Mouse (Mus musculus) heart, embryonic 15.5 days (tissue): ENCODE results near the gene Tenm3. TPM values are rescaled to one million over a fixed set of nuclear protein-coding genes. Genes with fewer than 3 reads are reported as not detected.

Experiments
- ATAC-seq: fragments of 200-750 bp; cut with Nextera tagmentation; replicated peaks from 2 replicates; pipeline ENCODE4 v1.8.0; 2017; ENCODE audit warnings: low read depth, moderate TSS enrichment; ENCODE audit not compliant: insufficient number of reproducible peaks, insufficient read depth, low FRiP score
- H3K27ac ChIP-seq: fragments of 300-500 bp; sonication (generic); 2 replicates; pipeline ENCODE4 v1.5.1; 2015; ENCODE audit warnings: mild to moderate bottlenecking, inconsistent platforms
- H3K27me3 ChIP-seq: fragments of 300-500 bp; sonication (generic); 2 replicates; pipeline ENCODE4 v1.6.1; 2015; ENCODE audit warnings: inconsistent platforms
- H3K36me3 ChIP-seq: fragments of 300-500 bp; sonication (generic); 2 replicates; pipeline ENCODE4 v1.6.1; 2015; ENCODE audit warnings: mild to moderate bottlenecking, inconsistent platforms
- H3K4me1 ChIP-seq: fragments of 300-500 bp; sonication (generic); replicated peaks from 2 replicates; pipeline ENCODE4 v1.6.1; 2015; ENCODE audit warnings: inconsistent platforms
- H3K4me2 ChIP-seq: fragments of 300-500 bp; sonication (generic); 2 replicates; pipeline ENCODE4 v1.6.1; 2015; ENCODE audit warnings: inconsistent platforms, mild to moderate bottlenecking, moderate library complexity
- H3K4me3 ChIP-seq: fragments of 300-500 bp; sonication (generic); 2 replicates; pipeline ENCODE4 v1.5.1; 2015; ENCODE audit warnings: mild to moderate bottlenecking, inconsistent platforms
- H3K9ac ChIP-seq: fragments of 300-500 bp; sonication (generic); 2 replicates; pipeline ENCODE4 v1.6.1; 2015; ENCODE audit warnings: mild to moderate bottlenecking, inconsistent platforms
- H3K9me3 ChIP-seq: fragments of 300-500 bp; sonication (generic); replicated peaks from 2 replicates; pipeline ENCODE4 v1.6.1; 2016; ENCODE audit warnings: inconsistent platforms
- WGBS: fragments of 180-500 bp; shearing (Covaris S2); methylation state at CpG from one replicate; pipeline ENCODE4 v1.1.7; 2015; ENCODE audit warnings: mixed read lengths; 5-methylcytosine and 5-hydroxymethylcytosine counted together
- polyA plus RNA-seq: library from polyadenylated mRNA; unstranded; fragments of >200 nt; fragmentation: Nextera tagmentation; extraction: Ambion mirVana; gene quantifications from 2 replicates; pipeline ENCODE4 v1.2.1, GENCODE M21; 2015

The Tenm3 gene
- polyA plus RNA-seq, 1 experiment from 2014 or later, result 5.0 TPM

- Histone ChIP-seq H3K27me3 (peaks cover 4% of the 10 kb centered on the region; the same call in 1 of the 2 replicates), H3K9me3 (no peaks in the 10 kb centered on the region), H3K9ac (no peak overlapping the region), H3K27ac (no peak overlapping the region), H3K4me3 (peak overlapping the region; percentile 2; the same call in 1 of the 2 replicates), H3K4me2 (peak overlapping the region; percentile 36; the same call in 1 of the 2 replicates), H3K36me3 (no peaks in the 10 kb centered on the region), H3K4me1 (no peaks in the 10 kb centered on the region)
- ATAC-seq, result no peak
- WGBS, result 62% methylated on average over 23 of the region's 23 CpGs
Measured at GRCm38 (mm10) chr8:48740147-48740881, 103.4 kb downstream of the Tenm3 start.

DNA sequence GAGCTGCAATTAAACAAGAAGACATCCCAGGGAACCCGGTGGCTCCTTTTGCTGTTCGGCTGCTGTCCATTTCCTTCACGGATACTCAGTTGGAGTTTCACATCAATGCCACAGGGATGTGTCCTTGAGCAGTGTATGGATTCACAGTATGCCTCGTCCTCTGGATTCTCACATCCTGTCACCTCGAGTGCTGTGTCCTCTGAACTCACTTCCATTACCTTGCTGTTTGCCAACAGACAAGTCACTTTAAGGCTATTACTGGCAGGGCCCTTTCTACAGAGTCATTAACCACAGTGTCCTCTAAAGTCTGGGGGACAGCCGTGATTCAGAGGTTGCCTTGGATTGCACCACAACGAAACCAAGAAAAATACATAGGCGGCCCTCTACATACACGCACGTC lies 110.0 kb downstream of the Tenm3 start:
- Histone ChIP-seq H3K4me1 (no peaks in the 10 kb centered on the region), H3K4me2 (no peak overlapping the region), H3K36me3 (no peaks in the 10 kb centered on the region), H3K27me3 (peaks cover 4% of the 10 kb centered on the region; the same call in 1 of the 2 replicates), H3K27ac (no peak overlapping the region), H3K4me3 (no peak overlapping the region), H3K9ac (no peak overlapping the region), H3K9me3 (no peaks in the 10 kb centered on the region)
- no peak for ATAC-seq
- WGBS, result 71% methylated on average over 10 of the region's 10 CpGs

DNA sequence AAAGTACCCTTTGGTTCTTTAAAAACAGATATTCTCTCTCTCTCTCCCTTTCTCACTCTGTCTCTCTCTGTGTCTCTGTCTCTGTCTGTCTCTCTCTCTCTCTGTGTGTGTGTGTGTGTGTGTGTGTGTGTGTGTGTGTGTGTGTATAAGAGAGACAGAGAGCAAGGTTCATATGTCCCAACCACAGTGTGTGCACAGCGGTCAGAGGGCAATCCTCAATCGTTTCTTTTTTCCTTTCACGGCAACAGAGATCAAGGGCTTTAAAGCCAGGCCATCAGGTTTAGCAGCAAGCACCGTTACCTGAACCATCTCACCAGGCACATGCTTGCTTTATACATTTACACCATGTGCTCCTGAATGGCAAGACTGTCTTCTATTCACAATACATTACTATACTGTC lies 110.7 kb downstream of the Tenm3 start:
- Histone ChIP-seq H3K4me3 (no peak overlapping the region), H3K9me3 (no peaks in the 10 kb centered on the region), H3K27me3 (peaks cover 4% of the 10 kb centered on the region; the same call in 1 of the 2 replicates), H3K4me1 (no peaks in the 10 kb centered on the region), H3K9ac (no peak overlapping the region), H3K4me2 (no peak overlapping the region), H3K36me3 (no peaks in the 10 kb centered on the region), H3K27ac (no peak overlapping the region)
- ATAC-seq, result no peak
- WGBS, result 84% methylated on average over 4 of the region's 4 CpGs

DNA sequence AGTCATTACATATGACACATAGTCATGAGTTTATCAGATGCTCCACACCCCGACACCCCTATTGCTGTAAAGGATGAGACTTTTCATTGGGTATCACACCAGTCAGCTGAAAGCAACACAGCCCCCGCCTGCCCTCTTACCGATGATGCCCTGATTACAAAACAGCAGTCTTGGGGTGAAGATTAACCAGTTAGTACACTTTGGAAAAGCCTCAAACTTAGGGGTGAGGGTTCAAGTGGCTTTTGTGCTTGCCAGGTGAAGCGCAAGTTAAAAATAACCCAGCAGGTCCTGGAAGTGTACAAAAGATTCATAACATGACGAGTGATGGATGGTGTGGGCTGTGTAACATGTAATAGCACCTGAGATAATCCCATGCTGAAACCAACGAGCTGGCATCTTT lies 113.0 kb downstream of the Tenm3 start:
- H3K4me3 ChIP-seq, result no peak overlapping the region
- H3K9me3 ChIP-seq, result no peaks in the 10 kb centered on the region
- no peak overlapping the region for H3K4me2 ChIP-seq
- no peaks in the 10 kb centered on the region for H3K4me1 ChIP-seq
- no peaks in the 10 kb centered on the region for H3K36me3 ChIP-seq
- no peak overlapping the region for H3K9ac ChIP-seq
- WGBS, result 64% methylated on average over 6 of the region's 6 CpGs
- no peak overlapping the region for H3K27ac ChIP-seq
- ATAC-seq, result no peak
- H3K27me3 ChIP-seq, result no peaks in the 10 kb centered on the region

DNA sequence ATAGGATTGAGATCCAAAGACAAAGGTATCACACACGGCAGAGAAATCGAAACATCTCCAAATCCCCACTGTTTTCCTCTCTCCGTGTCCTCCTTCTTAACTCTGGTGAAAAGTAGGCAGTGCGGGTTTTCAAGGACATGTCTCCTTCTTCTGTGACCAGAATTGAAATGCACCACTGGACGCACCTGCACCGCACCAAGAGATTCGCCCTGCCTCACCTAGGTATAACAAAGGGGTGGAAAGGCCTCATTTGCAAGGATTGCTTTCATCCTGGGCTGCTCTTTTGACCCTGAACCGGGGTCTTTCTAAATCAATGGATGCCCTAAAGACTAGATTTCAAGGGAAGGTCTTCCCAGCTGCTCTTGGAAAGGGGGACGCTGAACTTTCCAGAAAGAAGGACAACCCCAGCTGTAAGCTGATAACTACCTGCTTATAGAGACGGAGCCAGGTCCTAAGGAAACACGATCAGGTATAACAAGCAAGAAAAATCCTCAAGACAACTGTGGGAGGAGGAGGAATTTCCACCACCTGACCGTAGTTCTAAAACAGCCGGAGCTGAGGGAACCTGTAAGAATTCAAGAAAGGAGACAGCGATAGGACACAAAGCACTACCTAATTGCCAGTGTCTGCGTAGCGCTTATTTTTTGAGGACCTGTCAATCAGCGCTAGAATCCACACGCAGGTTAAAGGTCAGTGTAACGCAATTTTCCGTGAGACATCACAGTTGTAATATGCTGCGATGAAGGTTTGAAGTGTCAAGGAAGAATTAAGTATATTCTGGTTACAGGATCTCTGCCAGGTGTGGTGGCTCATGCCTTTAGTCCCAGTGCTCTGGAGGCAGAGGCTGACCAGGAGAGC lies 114.7 kb downstream of the Tenm3 start:
- ATAC-seq, result no peak
- Histone ChIP-seq H3K27me3 (no peaks in the 10 kb centered on the region), H3K9ac (no peak overlapping the region), H3K9me3 (no peaks in the 10 kb centered on the region), H3K27ac (no peak overlapping the region), H3K4me1 (no peaks in the 10 kb centered on the region), H3K4me3 (no peak overlapping the region), H3K4me2 (no peak overlapping the region), H3K36me3 (no peaks in the 10 kb centered on the region)
- WGBS, result 87% methylated on average over 21 of the region's 21 CpGs

DNA sequence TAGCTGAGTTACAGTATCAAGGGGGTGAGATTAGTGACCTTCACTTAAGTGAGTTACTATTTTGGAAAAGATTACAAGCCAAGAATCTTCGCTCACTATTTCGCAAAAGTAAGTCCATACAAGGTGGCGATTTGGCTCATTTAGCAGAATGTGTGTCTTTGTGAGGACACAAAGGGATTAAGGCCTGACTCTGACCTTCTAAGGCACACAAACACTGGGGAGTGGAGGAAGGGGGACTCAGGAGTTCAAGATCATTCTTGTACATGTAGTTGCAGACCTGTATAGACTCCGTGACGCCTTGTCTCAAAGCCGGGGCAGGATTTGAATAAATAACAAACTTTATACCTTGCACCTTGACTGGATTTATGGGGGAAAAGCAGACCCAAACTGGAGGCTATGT lies 115.7 kb downstream of the Tenm3 start:
- Histone ChIP-seq H3K9ac (no peak overlapping the region), H3K36me3 (no peaks in the 10 kb centered on the region), H3K4me2 (no peak overlapping the region), H3K9me3 (no peaks in the 10 kb centered on the region), H3K27ac (no peak overlapping the region), H3K4me1 (no peaks in the 10 kb centered on the region), H3K27me3 (no peaks in the 10 kb centered on the region), H3K4me3 (no peak overlapping the region)
- 90% methylated on average over 6 of the region's 6 CpGs for WGBS
- ATAC-seq, result no peak

GRCm38 (mm10) chr8:48722744-48723143 lies 121.0 kb downstream of the Tenm3 start:
- 64% methylated on average over 14 of the region's 14 CpGs for WGBS
- H3K9ac ChIP-seq, result no peak overlapping the region
- no peaks in the 10 kb centered on the region for H3K9me3 ChIP-seq
- H3K4me3 ChIP-seq, result no peak overlapping the region
- no peak overlapping the region for H3K27ac ChIP-seq
- no peak for ATAC-seq
- H3K4me2 ChIP-seq, result no peak overlapping the region
- H3K36me3 ChIP-seq, result no peaks in the 10 kb centered on the region
- no peaks in the 10 kb centered on the region for H3K4me1 ChIP-seq
- no peaks in the 10 kb centered on the region for H3K27me3 ChIP-seq

- H3K36me3 ChIP-seq, result no peaks in the 10 kb centered on the region
- no peaks in the 10 kb centered on the region for H3K4me1 ChIP-seq
- no peak for ATAC-seq
- no peak overlapping the region for H3K4me2 ChIP-seq
- 81% methylated on average over 7 of the region's 7 CpGs for WGBS
- no peak overlapping the region for H3K27ac ChIP-seq
- H3K27me3 ChIP-seq, result no peaks in the 10 kb centered on the region
- H3K4me3 ChIP-seq, result no peak overlapping the region
- H3K9me3 ChIP-seq, result no peaks in the 10 kb centered on the region
- no peak overlapping the region for H3K9ac ChIP-seq
Measured at GRCm38 (mm10) chr8:48722318-48722717, 121.4 kb downstream of the Tenm3 start.

GRCm38 (mm10) chr8:48721376-48721775 lies 122.4 kb downstream of the Tenm3 start:
- WGBS, result 87% methylated on average over 12 of the region's 12 CpGs

GRCm38 (mm10) chr8:48715616-48716015 lies 128.1 kb downstream of the Tenm3 start:
- no peak overlapping the region for H3K4me2 ChIP-seq
- H3K36me3 ChIP-seq, result no peaks in the 10 kb centered on the region
- no peak overlapping the region for H3K27ac ChIP-seq
- H3K9ac ChIP-seq, result no peak overlapping the region
- WGBS, result 82% methylated on average over 9 of the region's 9 CpGs
- H3K27me3 ChIP-seq, result no peaks in the 10 kb centered on the region
- H3K4me3 ChIP-seq, result no peak overlapping the region
- no peaks in the 10 kb centered on the region for H3K9me3 ChIP-seq
- ATAC-seq, result no peak
- no peaks in the 10 kb centered on the region for H3K4me1 ChIP-seq

More at GRCm38 (mm10) chr8:48721376-48721775, 122.4 kb downstream of the Tenm3 start:
- Histone ChIP-seq H3K27ac (no peak overlapping the region), H3K4me1 (no peaks in the 10 kb centered on the region), H3K9me3 (no peaks in the 10 kb centered on the region), H3K4me2 (no peak overlapping the region), H3K4me3 (no peak overlapping the region), H3K27me3 (no peaks in the 10 kb centered on the region), H3K9ac (no peak overlapping the region), H3K36me3 (no peaks in the 10 kb centered on the region)
- no peak for ATAC-seq

DNA sequence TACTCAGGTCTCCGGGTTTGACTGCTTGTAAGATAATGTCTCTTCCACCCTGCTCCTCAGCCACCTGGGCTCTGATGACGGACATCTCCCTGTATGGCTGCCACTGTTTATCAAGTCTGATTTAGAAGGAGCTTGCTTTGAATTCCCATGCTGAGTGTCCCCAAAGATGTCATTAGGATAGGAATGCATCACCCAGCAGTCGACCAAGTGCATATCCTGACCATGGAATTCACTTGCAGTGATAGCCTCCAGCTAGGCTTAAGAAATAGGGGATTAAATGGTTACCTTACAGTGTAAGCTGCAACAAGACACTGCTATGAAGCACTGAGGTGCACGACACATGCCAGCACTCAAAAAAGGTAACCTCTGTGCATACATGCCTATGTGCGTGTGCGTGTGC lies 137.1 kb downstream of the Tenm3 start:
- Histone ChIP-seq H3K4me1 (no peaks in the 10 kb centered on the region), H3K27me3 (no peaks in the 10 kb centered on the region), H3K9me3 (no peaks in the 10 kb centered on the region), H3K4me2 (no peak overlapping the region), H3K4me3 (no peak overlapping the region), H3K36me3 (no peaks in the 10 kb centered on the region), H3K9ac (no peak overlapping the region), H3K27ac (no peak overlapping the region)
- ATAC-seq, result no peak
- 80% methylated on average over 6 of the region's 6 CpGs for WGBS
